Mouse (Mus musculus) ES-Bruce4 (cell line): ENCODE results near the gene Bcl7c.

ENCODE experiments used
- CTCF ChIP-seq: IDR thresholded peaks from one replicate; pipeline ENCODE4 v1.8.1; 2011; ENCODE audit warnings: low read depth, low read length
- EP300 ChIP-seq: IDR thresholded peaks from 2 replicates; pipeline ENCODE4 v1.6.1; 2011; ENCODE audit warnings: low read depth, low read length; ENCODE audit not compliant: insufficient read depth
- POLR2A ChIP-seq: IDR thresholded peaks from one replicate; pipeline ENCODE4 v1.8.1; 2011; ENCODE audit warnings: low read length; ENCODE audit not compliant: insufficient read depth

DNA sequence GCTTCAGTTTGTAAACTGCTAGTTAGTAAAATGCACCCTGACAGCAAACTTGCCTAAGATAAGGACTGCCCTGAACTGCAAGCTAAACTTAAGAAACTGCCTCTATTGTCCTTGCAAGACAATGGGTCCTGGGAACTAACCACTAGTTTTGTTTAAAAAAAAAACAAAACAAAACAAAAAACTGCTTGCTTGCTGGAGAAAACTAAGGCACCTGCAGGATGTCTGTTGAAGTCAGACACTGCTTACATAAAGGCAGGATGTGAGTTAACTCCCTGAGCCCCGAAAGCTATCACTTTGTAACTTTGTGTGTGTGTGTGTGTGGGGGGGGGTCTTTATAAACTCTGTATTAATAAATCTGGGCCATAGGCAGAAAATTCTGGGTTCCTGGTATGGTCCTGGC lies 91.9 kb downstream of the Bcl7c start:
- no peak for TF ChIP-seq CTCF
- no peak for TF ChIP-seq POLR2A
- TF ChIP-seq EP300: no peak
